ENCODE assay signal across 9 mouse cellular contexts in genomic region chr10:8742872-8743271, GRCm38 (mm10).
DNase-seq lines count a peak whose midpoint lies in the region; ATAC-seq and TF ChIP-seq lines count a peak whose summit lies in the region.
"Had no signal": no experiment of that assay in that cellular context is flagged by ENCODE, and none has a peak within 500 bp of the region (broad histone marks: within the 10 kb centered on the region; RNA-seq: fewer than 3 reads in every experiment).

No protein-coding gene starts in this region.

- H3K27me3 ChIP-seq in midbrain, embryonic 11.5 days (ENCODE audit: control insufficient read depth, insufficient read depth, low read length), result no peaks in the 10 kb centered on the region
- H3K27me3 ChIP-seq in midbrain, embryonic 16.5 days (ENCODE audit: control insufficient read depth, insufficient read depth, low read depth, low read length), result no peaks in the 10 kb centered on the region
- H3K27me3 ChIP-seq in liver, embryonic 14.5 days (ENCODE audit: control insufficient read depth, insufficient read depth, low read length), result no peaks in the 10 kb centered on the region
- H3K27me3 ChIP-seq: neural tube, embryonic 13.5 days had no signal

- no peak overlapping the region for H3K4me3 ChIP-seq in midbrain, embryonic 11.5 days (ENCODE audit: low read depth, low read length)
- H3K4me3 ChIP-seq in midbrain, embryonic 16.5 days (ENCODE audit: low read depth, low read length), result no peak overlapping the region
- no peak overlapping the region for H3K4me3 ChIP-seq in liver, embryonic 14.5 days (ENCODE audit: insufficient read depth in 1 of 2, low read depth in 2 of 2, low read length in 2 of 2)
- H3K4me3 ChIP-seq: neural tube, embryonic 13.5 days had no signal

- peak; percentile 77 for TF ChIP-seq CTCF in liver, embryonic 14.5 days (IDR thresholded peaks at IDR 0.05; ENCODE audit: low read depth)

- ATAC-seq in midbrain, embryonic 11.5 days (ENCODE audit: low FRiP score), result peak; percentile 64; the same call in 1 of the 2 replicates
- no peak for ATAC-seq in midbrain, embryonic 16.5 days
- ATAC-seq in liver, embryonic 14.5 days (ENCODE audit: insufficient read depth), result no peak
- ATAC-seq in activated CD4-positive, CD25-positive, alpha-beta regulatory T cell, adult 4 months, result no peak

- no peaks in the 10 kb centered on the region for H3K36me3 ChIP-seq in midbrain, embryonic 11.5 days (ENCODE audit: control insufficient read depth, insufficient read depth, low read length)
- H3K36me3 ChIP-seq in midbrain, embryonic 16.5 days (ENCODE audit: control insufficient read depth, insufficient read depth, low read length), result 0 out of 2 replicates have a peak, but pooled peaks cover 3% of the 10 kb centered on the region
- H3K36me3 ChIP-seq in liver, embryonic 14.5 days (replicated peaks; ENCODE audit: control insufficient read depth, insufficient read depth, low read depth), result no peaks in the 10 kb centered on the region

- intact Hi-C loops in heart, postnatal 36 days (cut with DNase I), result loop anchor here (1.0 to 5.0 kb wide), 3 partner anchors 52 to 329 kb away; no protein-coding TSS in a partner anchor

- no peak overlapping the region for H3K4me2 ChIP-seq in midbrain, embryonic 11.5 days
- H3K4me2 ChIP-seq in midbrain, embryonic 16.5 days (ENCODE audit: low read length), result no peak overlapping the region
- no peak overlapping the region for H3K4me2 ChIP-seq in liver, embryonic 14.5 days (ENCODE audit: low read depth)
- H3K4me2 ChIP-seq: neural tube, embryonic 13.5 days had no signal

- peaks cover 12% of the 10 kb centered on the region for H3K4me1 ChIP-seq in midbrain, embryonic 11.5 days (ENCODE audit: control insufficient read depth, insufficient read depth, low read length)
- peaks cover 3% of the 10 kb centered on the region; the same call in 1 of the 2 replicates for H3K4me1 ChIP-seq in midbrain, embryonic 16.5 days (ENCODE audit: control insufficient read depth, insufficient read depth, low read length)
- H3K4me1 ChIP-seq in liver, embryonic 14.5 days (replicated peaks; ENCODE audit: control insufficient read depth in 2 of 2, insufficient read depth in 2 of 2, low read length in 1 of 2), result peaks cover 0 to 16% of the 10 kb centered on the region in 2 experiments; a peak in 2 of 4 replicates

- H3K27ac ChIP-seq in midbrain, embryonic 11.5 days (ENCODE audit: low read depth, low read length), result no peak overlapping the region
- no peak overlapping the region for H3K27ac ChIP-seq in midbrain, embryonic 16.5 days (ENCODE audit: low read length)
- no peak overlapping the region for H3K27ac ChIP-seq in liver, embryonic 14.5 days
- H3K27ac ChIP-seq: neural tube, embryonic 13.5 days had no signal

- no peaks in the 10 kb centered on the region for H3K9me3 ChIP-seq in midbrain, embryonic 11.5 days (ENCODE audit: control insufficient read depth, low read length)
- H3K9me3 ChIP-seq in midbrain, embryonic 16.5 days (replicated peaks; ENCODE audit: control insufficient read depth, low read length, poor library complexity, severe bottlenecking), result no peaks in the 10 kb centered on the region
- no peaks in the 10 kb centered on the region for H3K9me3 ChIP-seq in liver, embryonic 14.5 days (ENCODE audit: control insufficient read depth, low read length)
- H3K9me3 ChIP-seq: neural tube, embryonic 13.5 days had no signal

- no peak for TF ChIP-seq EP300 in liver, embryonic 14.5 days (IDR thresholded peaks at IDR 0.05; ENCODE audit: low read depth)

- 49% methylated on average over 2 of the region's 2 CpGs for WGBS in midbrain, embryonic 11.5 days
- 39% methylated on average over 2 of the region's 2 CpGs for WGBS in midbrain, embryonic 16.5 days
- WGBS in liver, embryonic 14.5 days (ENCODE audit: insufficient replicate concordance), result 30% methylated on average over 2 of the region's 2 CpGs

- no peak overlapping the region for H3K9ac ChIP-seq in midbrain, embryonic 11.5 days (ENCODE audit: low read length)
- no peak overlapping the region for H3K9ac ChIP-seq in midbrain, embryonic 16.5 days (ENCODE audit: low read depth, low read length)
- H3K9ac ChIP-seq in liver, embryonic 14.5 days (replicated peaks), result no peak overlapping the region
- H3K9ac ChIP-seq: neural tube, embryonic 13.5 days had no signal

- peak; percentile 95 for DNase-seq in midbrain, embryonic 11.5 days (ENCODE audit: low spot score, missing footprints)
- DNase-seq in adrenal gland, adult 18-20 months (ENCODE audit: low spot score in 2 of 2), result peak; percentile 67 to 78
- DNase-seq in embryo, embryonic 10 days (ENCODE audit: low spot score), result peak; percentile 84
- peak; percentile 70 to 73 for DNase-seq in heart, postnatal 36 days
- DNase-seq in liver, embryonic 14.5 days (ENCODE audit: low read depth in 3 of 3, low spot score in 3 of 3), result peak in 2 of 3 experiments; percentile 23 to 28
- DNase-seq in retina, postnatal 1 day, result peak; percentile 76

Comparison
In these comparisons a context has a peak if more than half of its experiments do, and no peak if none do; other contexts are left out.
1. DNase-seq: peak in every context shown above with its lines; median percentile 95 in midbrain, embryonic 11.5 days; 84 in embryo, embryonic 10 days; 76 in retina, postnatal 1 day; 72 in adrenal gland, adult 18-20 months; 72 in heart, postnatal 36 days; 26 in liver, embryonic 14.5 days.